Mouse (Mus musculus) forelimb bud, embryonic 11.5 days (tissue): ENCODE data around the gene Tent4b.

Experiments
- DNase-seq: peaks from one replicate; pipeline ENCODE4 v3.0.0-alpha.2; 2012; ENCODE audit warnings: low read depth, low spot score

Tent4b gene

DNA sequence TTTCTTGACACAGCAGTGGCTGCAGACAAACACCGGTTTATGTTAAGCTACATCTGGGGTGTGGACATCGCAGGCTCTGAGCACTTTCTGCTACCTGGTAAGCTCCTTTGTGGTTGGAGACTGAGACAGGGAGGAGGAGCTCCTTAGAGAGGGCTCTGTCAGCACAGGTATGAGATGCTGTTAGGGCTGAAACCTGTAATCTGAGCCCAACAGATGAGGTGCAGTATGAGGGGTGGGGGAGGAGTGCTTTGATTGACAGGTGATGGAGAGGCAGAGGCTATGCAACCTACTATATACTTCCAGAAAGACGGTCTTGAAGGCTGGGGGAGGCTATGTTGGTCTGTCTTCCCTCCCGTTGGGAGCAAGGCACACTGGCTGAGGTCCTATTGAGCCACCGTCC lies 80.2 kb downstream of the Tent4b start:
- no peak for DNase-seq

- DNase-seq: no peak
Observed at GRCm38 (mm10) chr8:88279670-88280069, 80.7 kb downstream of the Tent4b start.

- DNase-seq: no peak
Observed at GRCm38 (mm10) chr8:88280904-88281303, 81.9 kb downstream of the Tent4b start.

GRCm38 (mm10) chr8:88282684-88283083 lies 83.7 kb downstream of the Tent4b start:
- peak; percentile 73 for DNase-seq

DNA sequence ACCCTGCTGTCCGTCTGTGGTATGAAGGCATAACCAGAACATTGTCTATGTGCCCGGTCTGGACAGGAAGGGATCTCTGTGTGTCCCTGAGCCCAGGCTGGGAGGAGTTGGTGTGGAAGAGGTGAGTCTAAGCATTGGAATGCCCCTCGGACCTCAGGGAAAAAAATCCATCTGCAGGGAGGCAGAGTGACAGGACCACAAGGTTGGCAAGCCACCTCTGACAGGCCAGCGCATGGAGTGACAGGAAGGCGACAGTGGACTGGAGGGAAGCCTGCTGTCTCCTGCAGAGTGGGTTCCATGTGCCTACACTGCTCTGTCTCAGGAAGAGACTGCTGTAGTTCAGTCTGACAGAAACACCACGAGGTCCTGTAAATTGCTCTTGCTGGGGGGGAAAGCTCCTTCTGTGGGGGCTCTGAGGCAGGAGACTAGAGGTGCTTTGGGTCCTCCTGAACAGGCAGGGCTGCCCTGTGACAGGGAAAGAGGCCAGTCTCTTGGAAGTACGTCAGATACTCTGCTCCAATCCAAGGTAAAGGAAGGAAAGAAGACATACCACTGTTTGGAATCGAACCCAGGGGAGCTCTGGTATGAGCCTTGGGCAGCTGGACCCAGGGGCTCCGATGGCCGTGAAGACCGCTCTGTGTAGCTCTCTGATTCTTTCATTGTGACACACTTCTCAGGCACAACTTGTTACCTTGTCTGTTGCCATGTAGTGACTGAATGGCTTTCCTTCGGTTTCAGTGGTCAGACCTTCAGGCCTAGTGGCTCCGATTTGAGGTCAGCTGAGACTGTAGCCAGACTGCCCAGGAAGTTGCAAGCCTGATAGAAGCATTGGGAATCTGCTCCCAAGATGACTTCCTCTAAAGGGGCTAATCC lies 84.5 kb downstream of the Tent4b start:
- no peak for DNase-seq

DNA sequence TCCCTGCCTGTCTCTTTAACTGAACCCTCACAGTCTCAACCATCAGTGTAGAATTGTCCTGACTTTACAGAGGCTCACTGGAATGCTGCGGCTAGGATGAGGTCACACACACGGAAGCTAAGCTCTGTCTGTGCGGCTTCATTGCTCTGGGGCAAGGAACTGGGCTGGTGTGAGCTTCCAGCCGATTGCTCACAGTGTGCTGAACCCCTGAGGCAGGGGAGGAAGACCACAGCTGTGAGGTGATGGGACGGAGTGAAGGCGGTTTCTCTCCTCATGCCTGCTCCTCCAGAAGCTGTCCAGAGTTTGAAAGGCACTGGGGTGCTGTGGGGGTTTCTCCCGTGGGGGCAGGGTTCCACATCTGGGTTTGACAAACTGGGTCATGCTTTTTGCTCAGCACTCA lies 85.7 kb downstream of the Tent4b start:
- no peak for DNase-seq

DNA sequence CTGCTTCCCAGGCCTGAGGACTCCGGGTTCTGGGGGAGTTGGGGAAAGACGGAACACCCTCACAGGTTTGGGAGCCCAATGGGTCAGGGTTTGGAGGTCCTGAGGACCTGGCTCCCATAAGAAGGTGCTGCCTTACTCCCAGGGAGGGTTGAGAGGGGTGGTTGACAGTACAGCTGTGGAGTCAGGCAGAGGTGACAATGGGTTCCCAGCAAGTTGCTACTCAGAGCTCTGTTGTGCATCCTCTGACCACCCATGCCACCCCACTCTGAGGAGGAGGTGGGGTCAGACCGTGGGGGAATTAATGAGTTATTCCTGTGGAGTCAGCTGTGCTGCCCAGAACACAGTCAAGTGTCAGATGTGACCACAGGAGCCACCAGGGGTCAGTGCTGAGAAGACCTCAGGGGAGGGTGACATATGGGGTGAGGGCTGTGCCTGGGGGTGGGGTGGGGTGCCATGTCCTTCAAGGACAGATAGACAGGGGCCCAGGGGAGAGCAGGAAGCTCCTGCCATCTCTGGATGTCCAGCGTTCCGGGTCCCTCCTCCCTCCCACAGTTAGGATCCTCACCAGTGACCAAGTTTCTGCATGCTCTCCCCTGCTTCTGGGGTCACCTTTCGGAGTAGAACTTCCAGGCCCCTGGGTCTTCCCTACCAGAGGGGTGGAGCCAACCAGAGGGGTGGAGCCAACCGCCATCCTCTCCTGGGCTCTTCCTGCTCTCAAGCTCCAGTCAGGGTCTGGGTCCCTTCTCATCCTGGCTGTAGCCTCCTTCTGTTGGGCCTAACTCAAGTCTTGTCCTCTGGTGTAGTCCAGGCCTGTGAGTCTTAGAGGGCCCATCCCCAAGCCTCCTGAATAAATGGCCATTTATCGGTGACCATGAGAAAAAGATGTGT lies 86.7 kb downstream of the Tent4b start:
- no peak for DNase-seq

DNA sequence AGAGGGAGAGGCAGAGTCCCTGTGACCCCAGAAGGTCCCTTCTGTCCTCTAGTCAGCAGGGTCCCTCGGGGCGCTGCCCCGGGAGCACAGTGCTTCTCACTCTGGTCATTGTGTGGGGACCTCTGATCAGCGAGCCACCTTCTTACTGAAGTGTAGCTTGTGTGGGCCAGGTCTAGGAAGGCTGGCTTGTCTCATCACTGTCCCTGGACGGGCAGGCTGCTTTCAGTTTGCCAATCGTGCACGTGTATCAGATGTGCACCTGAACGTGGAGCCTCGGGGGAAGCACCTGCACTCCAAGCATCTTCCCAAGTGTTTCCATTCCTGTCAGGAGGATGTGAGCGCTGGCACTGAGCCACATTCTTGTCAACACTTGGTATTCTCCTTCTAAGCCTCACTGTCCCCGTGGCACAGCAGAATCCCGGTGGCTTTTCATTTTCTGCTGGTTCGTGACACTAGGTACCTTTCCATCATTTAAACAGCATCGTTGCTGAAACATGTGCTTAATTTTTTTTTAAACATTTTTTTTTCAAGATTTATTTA lies 87.5 kb downstream of the Tent4b start:
- no peak for DNase-seq

DNA sequence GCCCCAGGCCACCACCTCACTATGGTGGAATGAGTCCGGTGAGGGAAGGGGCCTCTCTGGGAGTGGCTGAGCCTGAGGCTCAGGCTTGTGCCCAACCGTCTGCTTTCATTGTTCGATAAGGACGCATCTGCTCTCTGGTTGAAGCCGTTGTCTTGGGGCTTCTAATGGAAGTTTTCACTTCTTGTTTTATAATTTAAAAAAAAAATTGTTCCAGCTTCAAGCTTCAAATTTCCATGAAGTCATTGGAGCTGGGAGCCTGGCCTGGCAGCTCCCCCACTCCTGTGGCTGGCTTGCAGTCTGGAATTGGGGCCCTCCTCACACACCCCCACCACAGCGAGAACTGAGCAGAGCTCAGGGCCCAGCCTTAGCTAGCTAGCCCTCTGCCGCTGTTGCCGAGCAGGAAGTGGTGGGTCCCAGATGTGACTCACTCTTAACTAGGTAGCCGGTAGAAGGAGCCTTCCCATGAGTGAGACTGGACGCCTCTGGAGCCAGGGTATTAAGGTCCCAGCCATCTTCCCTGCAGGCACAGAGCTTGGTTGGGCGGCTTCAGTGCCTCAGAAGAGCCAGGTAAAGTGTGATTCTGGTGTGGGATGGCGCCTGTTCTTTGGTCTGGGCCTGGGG lies 89.7 kb downstream of the Tent4b start:
- DNase-seq: no peak

DNA sequence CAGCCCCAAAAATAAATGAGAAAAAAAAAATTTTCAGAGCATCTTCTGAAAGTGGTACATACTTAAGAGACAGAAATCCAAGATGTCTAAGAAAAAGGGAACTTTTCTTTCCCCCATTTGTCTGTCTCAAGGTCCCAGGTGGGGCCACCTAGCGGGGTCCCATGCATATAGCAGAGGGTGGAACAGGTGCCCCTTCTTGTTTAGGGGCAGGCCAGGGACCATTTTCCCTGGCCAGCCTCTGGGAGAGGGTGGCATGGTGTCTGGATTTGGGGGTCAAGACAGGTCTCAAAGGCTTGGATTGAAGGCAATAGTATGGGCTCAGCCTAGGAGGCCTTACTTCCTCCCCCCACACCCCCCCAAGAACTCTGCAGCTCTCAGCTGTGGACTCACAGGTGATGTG lies 90.9 kb downstream of the Tent4b start:
- DNase-seq: no peak

- DNase-seq: no peak
Observed at GRCm38 (mm10) chr8:88290326-88291304, 91.6 kb downstream of the Tent4b start.

DNA sequence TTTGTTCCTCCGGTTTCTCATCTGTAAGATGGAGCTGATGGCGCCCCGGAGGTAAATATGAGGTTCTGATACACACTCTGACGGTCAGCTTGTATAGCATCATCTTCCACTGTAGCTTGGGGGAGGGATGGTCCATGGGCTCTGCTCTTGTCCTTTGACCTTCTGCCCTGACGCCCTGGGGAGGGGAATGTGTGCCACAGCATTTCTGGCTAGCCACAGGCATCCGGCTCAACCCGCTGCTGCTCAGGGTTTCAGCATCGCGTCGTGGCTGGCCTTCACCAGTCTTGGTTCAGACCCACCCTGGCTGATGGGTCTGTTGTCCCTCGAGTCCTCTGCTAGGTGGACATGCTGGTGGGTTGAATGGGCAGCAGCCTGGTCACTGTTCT lies 92.3 kb downstream of the Tent4b start:
- no peak for DNase-seq

- no peak for DNase-seq
Observed at GRCm38 (mm10) chr8:88292926-88293325, 93.9 kb downstream of the Tent4b start.

GRCm38 (mm10) chr8:88293590-88294356 lies 94.8 kb downstream of the Tent4b start:
- DNase-seq: no peak

- no peak for DNase-seq
Observed at GRCm38 (mm10) chr8:88294977-88295376, 96.0 kb downstream of the Tent4b start.

DNA sequence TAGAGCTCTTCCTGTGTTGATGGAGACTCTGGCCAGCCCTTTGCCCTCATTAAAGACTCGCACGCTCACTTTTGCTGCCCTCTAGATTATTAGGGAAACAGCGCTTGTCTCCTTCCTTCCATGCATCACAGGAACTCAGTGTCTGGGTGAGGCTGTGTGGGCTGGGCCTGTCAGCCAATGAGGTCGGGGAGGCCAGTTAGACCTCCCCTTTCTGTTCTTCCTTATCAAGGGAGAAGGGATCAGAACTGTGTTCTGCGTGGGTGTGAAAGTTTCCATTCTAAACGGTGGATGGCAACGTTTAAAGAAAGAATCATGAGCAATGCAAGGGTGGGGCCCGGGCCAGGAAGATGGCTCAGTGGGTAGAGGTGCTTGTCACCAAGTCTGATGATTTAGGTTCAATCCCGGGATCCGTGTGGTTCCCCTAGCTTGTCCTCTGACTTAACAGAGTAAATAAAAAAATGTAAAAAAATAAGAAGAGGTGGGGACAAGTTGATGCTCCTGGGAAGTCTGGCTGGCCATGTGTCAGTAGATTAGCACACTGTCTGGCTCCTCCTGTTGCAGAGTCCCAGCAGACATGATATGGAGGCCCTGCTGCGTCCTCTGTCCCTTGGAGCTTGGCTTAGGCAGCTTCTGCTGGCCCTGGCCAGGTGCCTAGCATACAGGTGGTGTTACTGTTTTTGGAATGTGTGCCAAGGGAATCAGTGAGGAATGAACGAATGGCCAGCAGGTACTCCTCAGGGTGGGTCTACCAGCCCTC lies 99.1 kb downstream of the Tent4b start:
- DNase-seq: no peak

GRCm38 (mm10) chr8:88298733-88299103 lies 99.7 kb downstream of the Tent4b start:
- no peak for DNase-seq

- DNase-seq: no peak
Observed at GRCm38 (mm10) chr8:88299907-88300603, 101.0 kb downstream of the Tent4b start.
